Mouse (Mus musculus) neural tube, embryonic 13.5 days (tissue): ENCODE data around the gene Smad5. TPM values are rescaled to one million over a fixed set of nuclear protein-coding genes. Genes with fewer than 3 reads are reported as not detected.

Experiments
- ATAC-seq: fragments of 200-750 bp; cut with Nextera tagmentation; 2 replicates; pipeline ENCODE4 v1.8.0; 2017; ENCODE audit warnings: low read depth, mild to moderate bottlenecking, moderate TSS enrichment, moderate library complexity
- H3K27ac ChIP-seq: fragments of 300-500 bp; sonication (generic); replicated peaks from 2 replicates; pipeline ENCODE4 v1.5.1; 2015; ENCODE audit warnings: moderate library complexity, mild to moderate bottlenecking, inconsistent platforms
- H3K27me3 ChIP-seq: fragments of 300-500 bp; sonication (generic); 2 replicates; pipeline ENCODE4 v1.6.1; 2015; ENCODE audit warnings: mild to moderate bottlenecking, inconsistent platforms
- H3K36me3 ChIP-seq: fragments of 300-500 bp; sonication (generic); 2 replicates; pipeline ENCODE4 v1.6.1; 2015; ENCODE audit warnings: mild to moderate bottlenecking, inconsistent platforms
- H3K4me1 ChIP-seq: fragments of 300-500 bp; sonication (generic); replicated peaks from 2 replicates; pipeline ENCODE4 v1.6.1; 2015; ENCODE audit warnings: inconsistent platforms
- H3K4me2 ChIP-seq: fragments of 300-500 bp; sonication (generic); 2 replicates; pipeline ENCODE4 v1.6.1; 2015; ENCODE audit warnings: inconsistent platforms, mild to moderate bottlenecking, moderate library complexity
- H3K4me3 ChIP-seq: fragments of 300-500 bp; sonication (generic); 2 replicates; pipeline ENCODE4 v1.5.1; 2015; ENCODE audit warnings: mild to moderate bottlenecking, inconsistent platforms
- H3K9ac ChIP-seq: fragments of 300-500 bp; sonication (generic); 2 replicates; pipeline ENCODE4 v1.6.1; 2015; ENCODE audit warnings: moderate library complexity, mild to moderate bottlenecking, inconsistent platforms
- H3K9me3 ChIP-seq: fragments of 300-500 bp; sonication (generic); 2 replicates; pipeline ENCODE4 v1.6.1; 2016; ENCODE audit warnings: inconsistent platforms
- WGBS: fragments of 180-500 bp; shearing (Covaris S2); methylation state at CpG from one replicate; pipeline ENCODE4 v1.1.7; 2015; 5-methylcytosine and 5-hydroxymethylcytosine counted together
- polyA plus RNA-seq: library from polyadenylated mRNA; unstranded; fragments of >200 nt; fragmentation: Nextera tagmentation; extraction: Ambion mirVana; gene quantifications from 2 replicates; pipeline ENCODE4 v1.2.1, GENCODE M21; 2015

The Smad5 gene
- polyA plus RNA-seq, 1 experiment from 2014 or later: 22.7 TPM

DNA sequence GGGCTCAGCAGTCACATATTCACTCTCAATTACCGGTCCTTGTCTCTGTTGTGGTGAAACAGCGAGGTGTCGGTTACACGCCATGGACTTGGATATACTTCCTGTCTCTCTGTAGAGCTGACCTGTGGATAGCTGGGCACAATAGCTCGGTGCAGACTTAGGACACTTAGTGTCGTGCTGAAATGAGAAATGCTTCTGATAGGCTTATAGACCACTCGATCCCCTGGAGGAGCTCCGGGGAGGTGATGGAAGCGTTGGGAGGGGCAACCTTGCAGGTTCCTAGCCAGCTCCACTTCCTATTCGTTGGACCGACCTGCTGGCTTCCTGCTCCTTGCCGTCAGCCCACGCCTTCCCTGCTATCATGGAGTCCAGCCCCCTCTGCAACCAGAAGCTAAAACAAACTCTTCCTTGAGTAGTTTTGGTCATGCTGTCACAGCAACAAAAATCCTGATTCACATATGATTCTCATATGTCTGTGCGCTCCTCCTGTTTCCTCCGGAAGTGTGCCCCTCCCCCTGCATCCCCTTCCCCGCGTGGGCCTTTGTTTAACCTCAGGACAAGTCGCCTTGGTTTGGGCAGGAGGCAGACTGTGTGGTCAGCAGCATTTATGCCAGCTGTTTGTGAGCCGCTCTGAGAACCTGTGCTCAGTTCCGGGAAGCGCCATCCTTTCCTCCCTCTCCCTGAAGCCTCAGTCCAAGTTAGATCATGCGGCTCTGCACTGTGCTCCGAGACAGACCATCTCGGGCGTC lies 62.6 kb downstream of the Smad5 start:
- Histone ChIP-seq H3K9me3 (no peaks in the 10 kb centered on the region), H3K36me3 (no peaks in the 10 kb centered on the region), H3K4me1 (peaks cover 44% of the 10 kb centered on the region), H3K4me2 (peak overlapping the region; percentile 25), H3K27ac (no peak overlapping the region), H3K27me3 (no peaks in the 10 kb centered on the region), H3K9ac (no peak overlapping the region), H3K4me3 (no peak overlapping the region)
- 52% methylated on average over 25 of the region's 25 CpGs for WGBS
- no peak for ATAC-seq

DNA sequence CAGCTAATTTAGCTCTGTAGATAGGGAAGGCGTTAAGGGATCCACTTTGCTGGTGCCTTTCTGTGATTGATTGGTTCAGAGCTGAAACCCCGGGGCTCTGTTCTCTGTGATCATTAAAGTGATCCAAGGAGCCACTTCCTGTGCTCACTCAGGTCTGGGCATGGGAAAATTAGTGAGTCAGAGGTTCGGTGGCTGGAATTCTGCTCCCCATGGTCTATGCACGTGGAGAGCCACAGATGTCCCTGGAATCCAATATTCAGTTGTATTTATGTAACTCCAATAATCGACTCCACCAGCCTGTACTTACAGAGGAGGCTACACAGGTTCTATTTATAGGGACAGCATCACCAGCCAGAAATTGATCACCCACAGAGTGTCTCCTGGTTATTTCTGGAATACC lies 63.4 kb downstream of the Smad5 start:
- WGBS: 45% methylated on average over 5 of the region's 5 CpGs
- H3K4me2 ChIP-seq: no peak overlapping the region
- H3K9ac ChIP-seq: no peak overlapping the region
- no peak for ATAC-seq
- no peaks in the 10 kb centered on the region for H3K27me3 ChIP-seq
- no peak overlapping the region; the same call in 1 of the 2 replicates for H3K27ac ChIP-seq
- H3K4me1 ChIP-seq: peaks cover 46% of the 10 kb centered on the region
- H3K9me3 ChIP-seq: no peaks in the 10 kb centered on the region
- no peaks in the 10 kb centered on the region for H3K36me3 ChIP-seq
- H3K4me3 ChIP-seq: no peak overlapping the region

GRCm38 (mm10) chr13:56769431-56769830 lies 66.6 kb downstream of the Smad5 start:
- WGBS: 42% methylated on average over 4 of the region's 4 CpGs
- H3K9me3 ChIP-seq: no peaks in the 10 kb centered on the region
- peaks cover 43% of the 10 kb centered on the region for H3K4me1 ChIP-seq
- no peak overlapping the region for H3K4me2 ChIP-seq
- no peak overlapping the region for H3K9ac ChIP-seq
- H3K27ac ChIP-seq: peak overlapping the region; percentile 52; the same call in 1 of the 2 replicates
- no peak for ATAC-seq
- H3K36me3 ChIP-seq: no peaks in the 10 kb centered on the region
- no peak overlapping the region for H3K4me3 ChIP-seq
- H3K27me3 ChIP-seq: no peaks in the 10 kb centered on the region

GRCm38 (mm10) chr13:56770136-56770578 lies 67.3 kb downstream of the Smad5 start:
- Histone ChIP-seq H3K9ac (no peak overlapping the region), H3K27me3 (no peaks in the 10 kb centered on the region), H3K4me1 (peaks cover 47% of the 10 kb centered on the region), H3K4me3 (no peak overlapping the region), H3K9me3 (no peaks in the 10 kb centered on the region), H3K4me2 (no peak overlapping the region), H3K27ac (peak overlapping the region; percentile 59), H3K36me3 (no peaks in the 10 kb centered on the region)
- ATAC-seq: no peak
- 40% methylated on average over 1 of the region's 1 CpGs for WGBS

- H3K9ac ChIP-seq: no peak overlapping the region
- H3K27me3 ChIP-seq: no peaks in the 10 kb centered on the region
- no peak overlapping the region for H3K4me3 ChIP-seq
- WGBS: 69% methylated on average over 5 of the region's 5 CpGs
- H3K4me2 ChIP-seq: no peak overlapping the region
- H3K36me3 ChIP-seq: no peaks in the 10 kb centered on the region
- ATAC-seq: no peak
- no peaks in the 10 kb centered on the region for H3K9me3 ChIP-seq
- peaks cover 41% of the 10 kb centered on the region for H3K4me1 ChIP-seq
- H3K27ac ChIP-seq: peak overlapping the region; percentile 59
Observed at GRCm38 (mm10) chr13:56770786-56771185, 68.0 kb downstream of the Smad5 start.

GRCm38 (mm10) chr13:56772592-56772991 lies 69.8 kb downstream of the Smad5 start:
- Histone ChIP-seq H3K4me2 (no peak overlapping the region), H3K4me3 (no peak overlapping the region), H3K9ac (no peak overlapping the region), H3K27me3 (no peaks in the 10 kb centered on the region), H3K4me1 (peaks cover 36% of the 10 kb centered on the region), H3K27ac (no peak overlapping the region), H3K36me3 (no peaks in the 10 kb centered on the region), H3K9me3 (no peaks in the 10 kb centered on the region)
- WGBS: 47% methylated on average over 3 of the region's 3 CpGs
- no peak for ATAC-seq

GRCm38 (mm10) chr13:56773262-56773870 lies 70.6 kb downstream of the Smad5 start:
- no peak overlapping the region for H3K4me2 ChIP-seq
- H3K27me3 ChIP-seq: no peaks in the 10 kb centered on the region
- H3K27ac ChIP-seq: peak overlapping the region; percentile 79; the same call in 1 of the 2 replicates
- ATAC-seq: no peak
- no peaks in the 10 kb centered on the region for H3K9me3 ChIP-seq
- peaks cover 36% of the 10 kb centered on the region for H3K4me1 ChIP-seq
- no peak overlapping the region for H3K9ac ChIP-seq
- no peak overlapping the region for H3K4me3 ChIP-seq
- 59% methylated on average over 14 of the region's 14 CpGs for WGBS
- H3K36me3 ChIP-seq: no peaks in the 10 kb centered on the region

- WGBS: 14% methylated on average over 5 of the region's 5 CpGs
- H3K27me3 ChIP-seq: no peaks in the 10 kb centered on the region
- ATAC-seq: peak; percentile 59
- no peak overlapping the region for H3K9ac ChIP-seq
- no peaks in the 10 kb centered on the region for H3K36me3 ChIP-seq
- H3K4me3 ChIP-seq: no peak overlapping the region
- 0 out of 2 replicates have a peak overlapping the region, but pooled peaks have one; percentile 22 for H3K4me2 ChIP-seq
- H3K9me3 ChIP-seq: no peaks in the 10 kb centered on the region
- H3K4me1 ChIP-seq: peaks cover 33% of the 10 kb centered on the region
- H3K27ac ChIP-seq: peak overlapping the region; percentile 79
Observed at GRCm38 (mm10) chr13:56774304-56774703, 71.5 kb downstream of the Smad5 start.

DNA sequence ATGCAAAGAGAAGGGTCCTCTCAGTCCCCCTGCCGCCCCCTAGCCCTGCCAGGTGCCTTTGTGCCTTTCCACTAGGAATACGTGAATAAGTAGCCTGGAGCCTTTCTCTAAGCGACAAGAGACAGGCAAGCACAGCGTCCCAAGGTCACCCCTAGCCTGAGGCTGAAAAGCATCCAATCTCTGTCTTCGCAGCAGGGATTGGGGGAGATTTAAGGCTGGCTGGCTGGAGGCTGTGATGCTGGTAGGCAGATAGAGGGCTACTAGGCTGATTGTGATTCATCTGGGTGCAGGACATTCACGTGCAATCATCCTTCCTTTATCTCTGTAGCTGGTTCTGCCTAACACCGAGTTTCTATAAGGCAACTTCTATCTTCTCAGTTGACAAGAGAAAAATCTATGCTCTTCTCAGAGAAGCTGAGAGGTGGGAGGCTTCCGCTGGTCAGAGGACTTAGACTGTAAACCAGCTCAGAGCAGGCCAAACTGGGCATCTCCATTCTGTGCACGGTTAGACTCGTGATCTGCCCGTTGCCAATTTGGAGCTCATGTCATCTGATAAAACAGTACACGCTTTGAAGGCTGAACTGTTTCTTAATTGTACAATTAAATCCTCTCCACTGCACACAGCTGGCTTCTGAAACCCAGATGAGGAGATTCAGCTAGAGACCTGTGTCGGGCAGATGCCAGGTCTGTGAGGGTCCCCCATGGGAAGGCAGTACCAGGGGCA lies 78.1 kb downstream of the Smad5 start:
- Histone ChIP-seq H3K9ac (0 out of 2 replicates have a peak overlapping the region, but pooled peaks have one; percentile 38), H3K27ac (peak overlapping the region; percentile 77), H3K4me3 (no peak overlapping the region), H3K4me1 (peaks cover 24% of the 10 kb centered on the region), H3K4me2 (no peak overlapping the region), H3K27me3 (no peaks in the 10 kb centered on the region), H3K9me3 (no peaks in the 10 kb centered on the region), H3K36me3 (no peaks in the 10 kb centered on the region)
- peak; percentile 27; the same call in 1 of the 2 replicates for ATAC-seq
- 46% methylated on average over 13 of the region's 13 CpGs for WGBS

DNA sequence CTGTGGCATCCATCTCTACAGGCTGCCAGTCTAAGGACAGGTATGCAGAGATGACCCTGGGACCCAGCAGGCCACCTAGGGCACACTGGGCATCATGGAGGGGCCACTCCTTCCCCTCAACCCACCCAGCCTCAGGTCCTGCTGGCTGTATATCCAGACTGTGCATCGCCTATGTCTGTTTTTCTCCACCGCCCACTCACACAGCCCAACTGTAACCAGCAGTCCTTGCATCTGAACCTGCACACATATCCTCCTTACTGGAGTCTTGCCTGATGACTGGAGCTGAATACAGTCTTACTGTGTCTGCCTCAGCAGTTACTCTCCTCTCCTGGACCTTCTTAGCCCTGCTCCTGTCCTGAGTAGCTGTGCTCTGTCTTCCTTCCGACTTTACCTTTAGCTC lies 78.9 kb downstream of the Smad5 start:
- Histone ChIP-seq H3K9me3 (no peaks in the 10 kb centered on the region), H3K4me1 (peaks cover 24% of the 10 kb centered on the region), H3K36me3 (no peaks in the 10 kb centered on the region), H3K9ac (no peak overlapping the region), H3K27me3 (no peaks in the 10 kb centered on the region), H3K4me2 (no peak overlapping the region), H3K27ac (peak overlapping the region; percentile 77), H3K4me3 (no peak overlapping the region)
- ATAC-seq: no peak
- 93% methylated on average over 3 of the region's 3 CpGs for WGBS

DNA sequence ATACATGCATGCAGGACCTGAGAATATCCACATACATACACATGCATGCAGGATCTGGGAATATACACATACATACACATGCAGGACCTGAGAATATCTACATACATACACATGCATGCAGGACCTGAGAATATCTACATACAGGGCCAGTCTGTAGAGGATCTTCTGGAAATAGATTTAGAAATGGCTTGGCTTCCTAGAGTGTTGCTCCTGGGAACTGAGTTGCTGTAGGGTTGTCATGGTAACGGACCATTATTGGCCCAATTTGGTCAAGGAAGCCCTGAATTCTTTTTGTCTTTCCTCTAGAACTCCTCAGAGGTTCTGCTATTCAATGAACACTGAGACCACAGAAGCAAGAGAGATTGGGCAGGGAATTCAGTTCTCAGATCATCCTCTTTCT lies 79.8 kb downstream of the Smad5 start:
- H3K9me3 ChIP-seq: no peaks in the 10 kb centered on the region
- H3K4me3 ChIP-seq: no peak overlapping the region
- no peak overlapping the region for H3K4me2 ChIP-seq
- no peaks in the 10 kb centered on the region for H3K36me3 ChIP-seq
- WGBS: 92% methylated on average over 1 of the region's 1 CpGs
- H3K27me3 ChIP-seq: no peaks in the 10 kb centered on the region
- H3K9ac ChIP-seq: no peak overlapping the region
- peaks cover 24% of the 10 kb centered on the region for H3K4me1 ChIP-seq
- H3K27ac ChIP-seq: no peak overlapping the region
- no peak for ATAC-seq

DNA sequence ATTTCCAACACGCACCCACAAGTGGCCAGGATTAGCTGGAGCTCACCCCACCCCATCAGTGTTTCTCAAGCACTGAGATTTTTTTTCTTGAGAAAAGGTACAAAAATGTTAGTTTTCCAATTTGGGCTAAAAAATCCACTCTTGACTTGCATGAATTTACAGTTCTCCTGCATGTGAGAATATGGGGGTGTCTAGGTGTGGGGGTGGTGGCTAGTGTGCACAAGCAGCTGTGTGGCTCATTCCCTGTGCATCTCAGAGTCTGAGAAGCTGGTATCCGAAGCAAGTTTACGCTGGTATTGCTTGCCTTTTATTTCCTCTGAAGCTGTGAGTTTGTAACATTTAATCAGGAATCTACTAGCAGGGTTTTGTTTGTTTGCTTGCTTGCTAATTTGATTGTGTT lies 87.9 kb downstream of the Smad5 start:
- H3K9me3 ChIP-seq: no peaks in the 10 kb centered on the region
- H3K9ac ChIP-seq: no peak overlapping the region
- H3K4me2 ChIP-seq: no peak overlapping the region
- H3K27me3 ChIP-seq: no peaks in the 10 kb centered on the region; the same call in 1 of the 2 replicates
- H3K4me3 ChIP-seq: no peak overlapping the region
- no peak overlapping the region for H3K27ac ChIP-seq
- WGBS: 94% methylated on average over 3 of the region's 3 CpGs
- no peak for ATAC-seq
- no peaks in the 10 kb centered on the region for H3K36me3 ChIP-seq
- 0 out of 2 replicates have a peak, but pooled peaks cover 15% of the 10 kb centered on the region for H3K4me1 ChIP-seq
